Mouse (Mus musculus) brain, embryonic 14.5 days (tissue): ENCODE data around the gene Topbp1.

Experiments
- CTCF ChIP-seq: fragments of 200-500 bp; IDR thresholded peaks from 2 replicates; pipeline ENCODE4 v1.5.1; 2012; ENCODE audit warnings: inconsistent platforms, mild to moderate bottlenecking, moderate library complexity, borderline replicate concordance; ENCODE audit not compliant: insufficient read depth, insufficient read length; ENCODE audit errors: extremely low read depth
- POLR2A ChIP-seq: fragments of 200-500 bp; IDR thresholded peaks from 2 replicates; pipeline ENCODE4 v1.6.1; 2012; ENCODE audit warnings: mild to moderate bottlenecking, inconsistent platforms, borderline replicate concordance; ENCODE audit not compliant: poor library complexity, insufficient read depth, insufficient read length, severe bottlenecking; ENCODE audit errors: extremely low read depth

DNA sequence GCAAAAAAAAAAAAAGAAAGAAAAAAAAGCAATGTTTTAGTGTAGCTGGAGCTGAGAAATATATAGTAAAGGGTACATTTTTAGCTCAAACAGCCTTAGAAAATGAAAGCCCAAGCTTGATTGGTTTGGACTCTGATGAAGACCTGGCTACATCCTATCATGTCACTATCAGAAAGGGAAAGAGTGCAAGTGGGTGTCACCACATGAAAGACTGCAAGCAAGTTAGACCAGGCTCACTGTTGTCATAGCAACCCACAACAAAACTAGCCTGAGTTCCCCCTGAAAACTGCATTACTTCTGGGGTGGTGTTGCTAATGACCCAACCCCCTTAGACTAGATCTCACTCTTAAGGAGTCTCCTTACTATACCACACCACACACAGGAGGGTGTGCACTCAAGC is 31.9 kb downstream of the Topbp1 start:
- no peak for TF ChIP-seq POLR2A
- no peak for TF ChIP-seq CTCF
